Mouse (Mus musculus): ENCODE data around the gene Htr2a.

DNA sequence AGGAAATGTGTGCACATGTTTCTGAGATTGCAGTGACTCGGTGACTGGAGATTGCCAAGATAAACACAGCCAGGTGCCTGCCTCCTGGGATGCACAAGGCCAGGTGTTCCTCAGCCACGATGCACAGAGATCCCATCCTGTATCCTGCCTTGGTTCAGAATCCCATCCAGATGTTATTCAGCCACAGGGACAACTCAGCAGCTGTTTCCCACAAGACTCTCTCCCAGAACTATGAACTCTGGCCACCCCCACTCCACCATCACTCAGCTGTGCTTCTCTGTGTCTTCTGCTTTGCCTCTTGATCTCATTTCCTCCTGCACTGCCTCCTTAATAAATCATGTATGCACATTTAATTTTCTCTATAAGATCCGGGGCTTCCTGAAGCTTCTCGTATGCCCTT is 56.1 kb downstream of the Htr2a start:
- TF ChIP-seq MAX (IDR thresholded peaks at IDR 0.05; ENCODE audit: low read length) = no peak
- TF ChIP-seq CHD1 (IDR thresholded peaks at IDR 0.05; ENCODE audit: low read depth, low read length) = no peak
- TF ChIP-seq RAD21 (IDR thresholded peaks at IDR 0.05; ENCODE audit: low read depth, low read length) = no peak
- TF ChIP-seq CTCF (conservative IDR thresholded peaks at IDR 0.05 in 1 of 2, IDR thresholded peaks at IDR 0.05 in 1 of 2; ENCODE audit: low read depth in 2 of 2, low read length in 2 of 2) = no peak
- TF ChIP-seq HCFC1 (IDR thresholded peaks at IDR 0.05; ENCODE audit: low read depth, low read length) = no peak
- TF ChIP-seq EP300 (IDR thresholded peaks at IDR 0.05; ENCODE audit: low read length) = no peak
- TF ChIP-seq ZC3H11A (IDR thresholded peaks at IDR 0.05; ENCODE audit: low read depth, low read length) = no peak
- TF ChIP-seq ELF1 (IDR thresholded peaks at IDR 0.05; ENCODE audit: low read depth, low read length) = no peak
